Mouse (Mus musculus) forebrain, embryonic 16.5 days (tissue): ENCODE results near the gene Stambp. TPM values are rescaled to one million over a fixed set of nuclear protein-coding genes. Genes with fewer than 3 reads are reported as not detected.

Experiments
- ATAC-seq: fragments of 200-750 bp; cut with Nextera tagmentation; 2 replicates; pipeline ENCODE4 v1.8.0; 2017; ENCODE audit warnings: mild to moderate bottlenecking, moderate library complexity
- H3K27ac ChIP-seq: fragments of 300-500 bp; sonication (generic); 2 replicates; pipeline ENCODE4 v1.5.1; 2014; ENCODE audit warnings: low read length, control low read depth
- H3K27me3 ChIP-seq: fragments of 300-500 bp; sonication (generic); replicated peaks from 2 replicates; pipeline ENCODE4 v1.6.1; 2014; ENCODE audit warnings: low read length; ENCODE audit not compliant: control insufficient read depth, insufficient read depth
- H3K36me3 ChIP-seq: fragments of 300-500 bp; sonication (generic); 2 replicates; pipeline ENCODE4 v1.6.1; 2014; ENCODE audit not compliant: control insufficient read depth, insufficient read depth
- H3K4me1 ChIP-seq: fragments of 300-500 bp; sonication (generic); replicated peaks from 2 replicates; pipeline ENCODE4 v1.6.1; 2014; ENCODE audit warnings: low read length; ENCODE audit not compliant: control insufficient read depth, insufficient read depth
- H3K4me2 ChIP-seq: fragments of 300-500 bp; sonication (generic); 2 replicates; pipeline ENCODE4 v1.6.1; 2014; ENCODE audit warnings: mild to moderate bottlenecking, low read length, control low read depth
- H3K4me3 ChIP-seq: fragments of 300-500 bp; sonication (generic); replicated peaks from 2 replicates; pipeline ENCODE4 v1.5.1; 2014; ENCODE audit warnings: mild to moderate bottlenecking, low read length, control low read depth
- H3K9ac ChIP-seq: fragments of 300-500 bp; sonication (generic); replicated peaks from 2 replicates; pipeline ENCODE4 v1.6.1; 2014; ENCODE audit warnings: low read depth, low read length, control low read depth
- H3K9me3 ChIP-seq: fragments of 300-500 bp; sonication (generic); 2 replicates; pipeline ENCODE4 v1.6.1; 2016; ENCODE audit warnings: low read length; ENCODE audit not compliant: control insufficient read depth
- WGBS: fragments of 180-500 bp; shearing (Covaris S2); extraction: QIAGEN DNeasy Blood & Tissue Kit; methylation state at CpG from one replicate; pipeline ENCODE4 v1.1.7; 2014; 5-methylcytosine and 5-hydroxymethylcytosine counted together
- polyA plus RNA-seq: library from polyadenylated mRNA; unstranded; fragments of >200 nt; fragmentation: Nextera tagmentation; extraction: Ambion mirVana; gene quantifications from 2 replicates; pipeline ENCODE4 v1.2.1, GENCODE M21; 2015

Gene Stambp
- polyA plus RNA-seq, 1 experiment from 2014 or later, result 59.2 TPM

DNA sequence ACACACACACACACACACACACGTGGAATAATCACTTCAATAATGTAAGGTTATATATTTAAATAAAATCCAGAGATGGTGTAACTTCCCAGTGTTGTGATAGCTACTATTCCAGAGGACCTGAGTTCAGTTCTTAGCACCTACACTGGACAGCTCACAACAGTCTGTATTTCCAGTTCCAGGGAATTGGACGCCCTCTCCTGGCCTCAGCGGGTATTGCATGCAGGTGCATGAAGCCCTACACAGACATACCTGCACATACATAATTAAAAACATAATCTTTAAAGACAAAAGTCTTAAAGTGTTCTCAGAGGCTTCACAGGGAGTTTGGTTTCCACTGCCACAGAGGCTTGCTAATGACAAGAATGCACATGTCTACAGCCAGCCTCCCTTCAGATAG, 72.1 kb downstream of the Stambp start:
- no peak overlapping the region for H3K9ac ChIP-seq
- no peak for ATAC-seq

DNA sequence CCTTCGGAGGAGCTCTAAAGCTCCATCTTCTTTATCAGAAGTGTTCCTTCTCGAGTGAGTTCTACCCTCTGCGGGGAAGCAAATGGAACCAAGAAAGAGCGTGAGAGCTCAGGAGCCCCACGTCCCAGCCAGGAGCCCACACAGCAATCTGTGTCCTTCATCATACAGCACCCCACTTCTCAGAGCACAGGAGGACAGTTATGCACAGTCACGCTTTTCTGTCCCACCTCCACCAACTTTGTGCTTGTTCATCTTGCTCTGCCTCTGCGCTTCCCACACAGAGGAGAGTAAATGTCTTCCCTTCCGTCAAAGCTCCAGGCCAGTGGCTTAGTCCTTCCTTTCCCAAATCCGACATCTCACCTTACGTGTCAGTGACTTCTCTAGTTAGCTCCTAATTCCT, 73.5 kb downstream of the Stambp start:
- H3K9me3 ChIP-seq, result no peaks in the 10 kb centered on the region
- WGBS, result 92% methylated on average over 10 of the region's 10 CpGs

More for the DNA sequence above, 72.1 kb downstream of the Stambp start:
- Histone ChIP-seq H3K27ac (no peak overlapping the region), H3K27me3 (no peaks in the 10 kb centered on the region), H3K4me1 (peaks cover 10% of the 10 kb centered on the region), H3K9me3 (no peaks in the 10 kb centered on the region), H3K4me3 (no peak overlapping the region), H3K36me3 (0 out of 2 replicates have a peak, but pooled peaks cover 1% of the 10 kb centered on the region), H3K4me2 (no peak overlapping the region)
- 70% methylated on average over 3 of the region's 3 CpGs for WGBS

DNA sequence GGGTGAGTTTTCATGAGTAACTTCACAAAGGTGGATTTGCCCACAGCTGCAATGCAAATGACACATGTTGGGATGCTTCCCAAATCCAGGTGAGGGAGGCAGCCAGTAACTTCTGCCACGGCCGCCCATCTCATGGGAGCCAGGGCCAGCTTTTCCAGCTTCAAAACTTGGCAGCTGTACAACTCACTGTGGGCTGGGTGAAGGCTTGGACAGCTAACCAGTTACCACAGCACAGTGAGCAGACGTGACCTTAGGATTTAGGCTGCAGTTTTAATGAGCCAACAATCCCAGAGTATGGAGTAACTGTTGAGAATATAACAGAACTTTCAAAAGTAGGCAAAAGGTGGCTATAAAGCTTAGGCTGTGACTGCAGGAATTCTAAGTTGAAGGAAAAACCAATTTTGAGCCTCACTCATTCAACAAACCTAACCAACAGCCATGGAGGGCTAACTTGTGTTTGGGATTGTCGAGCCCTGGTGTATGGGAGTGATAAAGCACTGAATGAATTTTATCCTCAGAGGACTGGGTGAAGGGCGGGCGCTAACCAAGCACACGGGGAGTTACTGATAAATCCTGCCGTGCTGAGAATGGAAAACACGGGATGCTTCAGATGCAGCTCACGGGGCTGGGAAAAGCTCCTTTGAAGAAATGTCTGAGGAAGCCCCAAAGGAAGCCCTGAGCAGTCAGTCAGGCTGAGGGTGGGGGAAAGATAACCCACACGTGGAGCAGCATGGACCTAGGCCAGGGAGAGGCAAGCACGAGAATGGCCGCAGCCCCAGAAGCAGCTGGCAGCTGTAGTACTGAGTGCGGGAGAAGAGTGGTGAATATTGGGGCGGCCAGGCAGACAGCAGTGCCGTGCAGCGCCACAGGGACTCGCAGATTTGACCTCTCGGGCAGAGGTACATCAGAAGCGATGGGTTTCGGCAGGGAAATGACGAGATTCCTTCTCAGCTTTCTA, 75.5 kb downstream of the Stambp start:
- Histone ChIP-seq H3K4me1 (peaks cover 3% of the 10 kb centered on the region; the same call in 1 of the 2 replicates), H3K9ac (no peak overlapping the region), H3K4me2 (no peak overlapping the region), H3K36me3 (peaks cover 6% of the 10 kb centered on the region; the same call in 1 of the 2 replicates), H3K9me3 (no peaks in the 10 kb centered on the region), H3K4me3 (no peak overlapping the region), H3K27ac (no peak overlapping the region), H3K27me3 (no peaks in the 10 kb centered on the region)
- WGBS, result 81% methylated on average over 22 of the region's 22 CpGs
- no peak for ATAC-seq

More for the DNA sequence above, 73.5 kb downstream of the Stambp start:
- H3K4me3 ChIP-seq, result no peak overlapping the region
- H3K27ac ChIP-seq, result no peak overlapping the region
- H3K4me2 ChIP-seq, result no peak overlapping the region
- ATAC-seq, result no peak
- no peak overlapping the region for H3K9ac ChIP-seq
- H3K27me3 ChIP-seq, result no peaks in the 10 kb centered on the region
- 0 out of 2 replicates have a peak, but pooled peaks cover 3% of the 10 kb centered on the region for H3K36me3 ChIP-seq
- peaks cover 3% of the 10 kb centered on the region; the same call in 1 of the 2 replicates for H3K4me1 ChIP-seq

DNA sequence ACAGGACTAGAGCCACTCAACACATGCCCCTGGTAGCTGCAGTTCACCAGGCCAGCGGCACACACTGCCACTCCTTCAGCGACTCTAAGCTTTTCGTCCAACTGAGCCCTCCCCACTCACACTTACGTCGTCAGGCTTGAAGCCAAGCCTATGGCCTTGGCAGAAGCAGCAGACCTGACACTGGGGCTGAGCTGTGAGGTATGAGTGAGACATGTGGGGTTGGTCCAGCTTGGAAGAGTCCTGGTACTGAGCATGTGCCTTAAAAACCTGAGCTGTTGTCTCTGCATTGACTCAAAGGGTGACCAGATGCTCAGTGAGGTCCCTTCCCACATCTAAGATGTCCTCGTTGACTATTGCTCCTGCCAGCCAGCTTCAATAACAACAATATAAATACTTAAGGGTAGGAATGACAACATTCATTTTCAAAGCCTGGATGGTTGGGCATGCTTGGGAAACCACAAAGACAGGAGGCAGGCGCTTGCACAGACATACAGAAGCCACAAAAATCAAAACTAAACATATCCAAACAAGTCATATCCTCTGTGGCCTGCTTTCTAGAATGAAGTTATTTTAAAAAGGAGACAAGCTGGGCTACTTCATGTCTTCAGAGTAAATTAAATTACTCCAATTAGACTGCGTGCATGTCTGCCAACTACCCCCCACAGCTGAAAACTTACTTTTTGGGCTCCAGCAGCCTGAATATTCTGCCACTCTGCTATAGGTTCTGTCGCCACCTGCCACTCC, 76.3 kb downstream of the Stambp start:
- H3K9ac ChIP-seq, result no peak overlapping the region
- H3K9me3 ChIP-seq, result no peaks in the 10 kb centered on the region
- 80% methylated on average over 9 of the region's 9 CpGs for WGBS
- H3K36me3 ChIP-seq, result peaks cover 6% of the 10 kb centered on the region; the same call in 1 of the 2 replicates
- H3K27me3 ChIP-seq, result no peaks in the 10 kb centered on the region
- no peak overlapping the region for H3K27ac ChIP-seq
- no peak for ATAC-seq
- H3K4me2 ChIP-seq, result no peak overlapping the region
- no peak overlapping the region for H3K4me3 ChIP-seq
- H3K4me1 ChIP-seq, result peaks cover 3% of the 10 kb centered on the region; the same call in 1 of the 2 replicates

Other genes starting within 250 kb of the Stambp start
- gene Mthfd2, start 246.8 kb downstream of the Stambp start, polyA plus RNA-seq, result 22.3 and 28.6 TPM in 2 replicates
- 30.2 and 36.6 TPM in 2 replicates for gene Mob1a, start 246.7 kb downstream of the Stambp start, polyA plus RNA-seq
- 48.2 and 49.3 TPM in 2 replicates for gene Bola3, start 223.6 kb downstream of the Stambp start, polyA plus RNA-seq
- 60.9 and 64.3 TPM in 2 replicates for gene Tet3, start 113.6 kb downstream of the Stambp start, polyA plus RNA-seq
- gene Dguok, start 65.8 kb downstream of the Stambp start, polyA plus RNA-seq, result 73.1 and 77.2 TPM in 2 replicates
- gene Actg2, start 36.5 kb downstream of the Stambp start, polyA plus RNA-seq, result 1.9 and 2.3 TPM in 2 replicates
- gene Clec4f, start 83.5 kb upstream of the Stambp start, polyA plus RNA-seq, result not detected in 2 replicates
- not detected in 2 replicates for gene Cd207, start 105.1 kb upstream of the Stambp start, polyA plus RNA-seq
- not detected in 2 replicates for gene Vax2, start 138.5 kb upstream of the Stambp start, polyA plus RNA-seq
- gene Atp6v1b1, start 170.3 kb upstream of the Stambp start, polyA plus RNA-seq, result 0.24 TPM in 2 replicates
- 0.18 TPM in 1 of 2 replicates, not detected in the other for gene Ankrd53, start 189.9 kb upstream of the Stambp start, polyA plus RNA-seq
- 63.1 and 79.0 TPM in 2 replicates for gene Tex261, start 203.1 kb upstream of the Stambp start, polyA plus RNA-seq
- gene Nagk, start 222.3 kb upstream of the Stambp start, polyA plus RNA-seq, result 97.5 and 123 TPM in 2 replicates